Mouse (Mus musculus) olfactory bulb, adult 2 months (tissue): ENCODE measurements at regions not wholly inside any gene's neighbourhood (a gene's known extent, or its start where the extent isn't known, plus 50 kb on each side); places are given as distances from the start of the nearest gene placed in this dataset.

Source experiments
- CTCF ChIP-seq: fragments of 200-500 bp; IDR thresholded peaks from 2 replicates; pipeline ENCODE4 v1.5.1; 2012; ENCODE audit warnings: low read depth, mild to moderate bottlenecking, low read length, moderate library complexity; ENCODE audit not compliant: insufficient read depth
- POLR2A ChIP-seq: fragments of 200-500 bp; IDR thresholded peaks from 2 replicates; pipeline ENCODE4 v1.6.1; 2012; ENCODE audit warnings: mild to moderate bottlenecking, low read depth, low read length, moderate library complexity; ENCODE audit not compliant: insufficient read depth

DNA sequence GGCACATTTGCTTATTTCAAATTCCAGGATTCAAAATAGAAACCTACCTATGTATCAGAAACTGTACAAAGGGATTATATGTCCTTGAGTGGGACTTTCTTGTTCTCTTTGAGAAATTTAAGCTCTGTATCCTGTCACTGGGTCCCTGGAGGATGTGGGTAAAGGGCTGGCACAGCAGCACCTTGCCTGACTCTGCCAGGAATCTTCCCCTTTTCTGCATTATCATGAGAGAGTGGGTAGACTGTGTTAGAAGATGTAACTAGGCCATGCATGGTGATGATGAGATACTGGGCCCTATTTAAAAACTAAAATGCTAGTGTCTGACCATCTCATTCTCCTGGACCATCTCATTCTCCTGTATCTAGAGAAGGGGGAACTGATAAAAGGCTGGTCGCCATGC is 178.4 kb upstream of the Tab2 start:
- TF ChIP-seq CTCF (no peak), POLR2A (no peak)
